Mouse (Mus musculus): Measurements from ENCODE around the gene Plk1.

The Plk1 gene

DNA sequence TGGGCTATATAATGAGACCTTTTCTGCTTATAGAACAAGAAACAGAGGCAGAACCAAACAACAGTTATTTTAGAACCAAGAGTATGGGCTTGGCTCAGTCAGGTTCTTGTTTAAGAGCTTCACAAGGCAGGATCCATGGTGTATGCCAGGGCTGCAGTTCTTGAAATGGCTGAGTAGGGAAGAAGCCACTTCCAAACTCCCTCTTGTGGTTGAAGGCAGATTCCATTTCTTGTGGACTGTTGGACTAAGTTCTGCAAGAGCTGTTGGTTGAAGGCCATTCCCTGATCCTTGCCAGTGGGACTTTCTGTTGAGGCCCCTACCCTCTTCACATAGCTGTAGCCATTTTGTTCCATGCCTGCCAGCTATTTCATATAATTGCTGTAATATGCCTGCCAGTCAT lies 34.7 kb downstream of the Plk1 start:
- no peak for DNase-seq

- peak; percentile 9 to 56 for DNase-seq
These were observed 37.5 kb downstream of the Plk1 start for GRCm38 (mm10) chr7:122196771-122197170.

- peak in 1 of 2 experiments; percentile 83 for DNase-seq
These were observed 38.1 kb downstream of the Plk1 start for GRCm38 (mm10) chr7:122197306-122197705.

GRCm38 (mm10) chr7:122199296-122199695 lies 40.1 kb downstream of the Plk1 start:
- peak in 1 of 2 experiments; percentile 20 for DNase-seq

GRCm38 (mm10) chr7:122203936-122204335 lies 44.7 kb downstream of the Plk1 start:
- no peak for DNase-seq

GRCm38 (mm10) chr7:122206121-122206520 lies 46.9 kb downstream of the Plk1 start:
- no peak for DNase-seq

- DNase-seq, result no peak
These were observed 49.2 kb downstream of the Plk1 start for GRCm38 (mm10) chr7:122208276-122209021.

- peak; percentile 41 to 49 for DNase-seq
These were observed 60.1 kb downstream of the Plk1 start, which contains the start of gene Chp2 for GRCm38 (mm10) chr7:122219315-122219801. Gene Chp2 (plus strand): TSS chr7:122219496.
